Mouse (Mus musculus) olfactory bulb, adult 2 months (tissue): Measurements from ENCODE around the gene Ccdc134.

Source experiments
- CTCF ChIP-seq: fragments of 200-500 bp; IDR thresholded peaks from 2 replicates; pipeline ENCODE4 v1.5.1; 2012; ENCODE audit warnings: low read depth, mild to moderate bottlenecking, low read length, moderate library complexity; ENCODE audit not compliant: insufficient read depth
- POLR2A ChIP-seq: fragments of 200-500 bp; IDR thresholded peaks from 2 replicates; pipeline ENCODE4 v1.6.1; 2012; ENCODE audit warnings: mild to moderate bottlenecking, low read depth, low read length, moderate library complexity; ENCODE audit not compliant: insufficient read depth

DNA sequence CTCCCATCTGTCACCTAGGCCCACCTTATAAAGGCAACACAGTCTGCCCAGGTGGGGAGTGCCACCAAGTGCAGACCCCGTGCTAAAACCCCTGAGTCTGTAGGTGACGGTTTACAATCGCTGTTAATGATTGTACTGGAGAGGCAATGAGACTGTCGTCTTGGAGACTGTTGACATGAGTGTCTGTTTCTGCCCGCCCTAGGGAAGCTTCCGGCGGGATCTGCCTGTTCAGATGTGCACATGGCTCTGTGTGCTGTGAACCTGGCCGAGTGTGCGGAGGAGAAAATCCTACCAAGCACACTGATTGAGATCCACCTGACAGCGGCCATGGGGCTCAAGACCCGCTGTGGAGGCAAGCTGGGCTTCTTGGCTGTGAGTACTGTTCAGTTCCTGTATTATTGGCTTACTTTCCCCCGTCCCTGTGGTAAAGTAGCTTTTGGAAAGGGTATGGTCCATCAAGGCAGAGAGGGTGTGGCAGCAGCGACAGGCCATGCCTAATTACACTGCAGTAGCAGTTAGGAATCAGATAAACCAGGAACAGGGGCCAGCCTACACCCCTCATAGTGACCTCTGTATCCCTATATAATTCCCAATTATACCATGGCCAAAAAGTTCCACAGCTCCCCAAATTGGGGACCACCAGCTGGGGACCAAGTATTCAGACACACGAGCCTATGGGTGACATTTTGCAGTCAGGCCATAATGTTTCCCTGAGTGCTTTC lies 57.5 kb downstream of the Ccdc134 start:
- TF ChIP-seq POLR2A (no peak), CTCF (no peak)
